Comparison of ENCODE assay signal across 30 mouse cellular contexts in the genomic region with DNA sequence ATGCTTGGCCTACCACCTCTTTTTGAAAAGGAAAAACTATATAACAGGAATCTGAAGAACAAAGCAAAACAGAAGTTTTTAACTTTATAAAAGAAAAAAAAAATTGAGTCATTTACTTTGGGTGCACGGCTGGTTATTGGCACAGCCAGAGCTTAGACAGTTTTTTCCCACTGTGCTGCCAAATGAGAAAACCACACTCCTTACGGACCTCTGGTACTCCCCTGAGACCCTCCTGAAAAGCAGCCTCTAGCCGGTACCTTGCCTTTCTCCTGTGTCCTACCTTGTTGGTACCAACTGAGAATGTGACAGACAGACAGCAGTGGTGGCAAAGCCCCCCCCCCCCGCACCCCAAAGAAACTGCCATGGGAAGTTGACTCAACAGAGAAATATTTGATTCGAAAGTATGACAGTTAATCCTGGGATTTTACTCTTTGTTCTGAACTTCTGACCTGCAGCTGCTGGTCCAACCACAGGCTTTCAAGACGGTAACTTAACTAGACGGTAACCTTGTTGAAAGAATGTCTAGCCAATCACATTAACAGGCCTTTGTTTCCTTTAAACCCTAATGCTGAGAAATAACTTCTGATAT. TPM values are rescaled to one million over a fixed set of nuclear protein-coding genes. Genes with fewer than 3 reads are reported as not detected.
A peak's percentile ranks its signal among the peaks of the same experiment; 100 is the strongest.
DNase-seq lines count a peak whose midpoint lies in the region; ATAC-seq and TF ChIP-seq lines count a peak whose summit lies in the region.
"Had no signal": no experiment of that assay in that cellular context is flagged by ENCODE, and none has a peak within 500 bp of the region (broad histone marks: within the 10 kb centered on the region; RNA-seq: fewer than 3 reads in every experiment).

No protein-coding gene starts in this region.

- no peak for TF ChIP-seq CTCF in kidney, adult 2 months (conservative IDR thresholded peaks at IDR 0.05; ENCODE audit: insufficient read depth, insufficient read length, low read depth, low read length)
- TF ChIP-seq CTCF in C2C12 (IDR thresholded peaks at IDR 0.05; ENCODE audit: control insufficient read depth, insufficient read depth, insufficient read length) (no peak), Patski (IDR thresholded peaks at IDR 0.05) (no peak)

- H3K79me3 ChIP-seq in C2C12 (ENCODE audit: low read depth): no peaks in the 10 kb centered on the region

- no peak overlapping the region for H3K4me3 ChIP-seq in kidney, adult 2 months (ENCODE audit: insufficient read depth, low read depth, low read length)
- H3K4me3 ChIP-seq in kidney, embryonic 14.5 days (ENCODE audit: low read length): no peak overlapping the region
- H3K4me3 ChIP-seq in C2C12 (ENCODE audit: insufficient read depth, poor library complexity, severe bottlenecking): no peak overlapping the region
- no peak overlapping the region for H3K4me3 ChIP-seq in myocyte
- H3K4me3 ChIP-seq in intestine, embryonic 15.5 days (replicated peaks): no peak overlapping the region
- H3K4me3 ChIP-seq: embryonic facial prominence, embryonic 15.5 days; heart, embryonic 15.5 days; limb, embryonic 12.5 days; neural tube, embryonic 15.5 days had no signal

- no peaks in the 10 kb centered on the region for H3K27me3 ChIP-seq in kidney, adult 2 months (replicated peaks; ENCODE audit: control insufficient read depth, insufficient read depth, low read length)
- no peaks in the 10 kb centered on the region for H3K27me3 ChIP-seq in kidney, embryonic 14.5 days (ENCODE audit: control insufficient read depth, insufficient read depth, low read length)
- H3K27me3 ChIP-seq in C2C12 (ENCODE audit: control insufficient read depth, insufficient read depth, insufficient read length) (no peaks in the 10 kb centered on the region), Patski (no peaks in the 10 kb centered on the region), myocyte (ENCODE audit: control insufficient read depth, insufficient read depth, insufficient read length) (no peaks in the 10 kb centered on the region)
- H3K27me3 ChIP-seq in intestine, embryonic 15.5 days (replicated peaks): no peaks in the 10 kb centered on the region
- H3K27me3 ChIP-seq: embryonic facial prominence, embryonic 15.5 days; heart, embryonic 15.5 days; limb, embryonic 12.5 days; neural tube, embryonic 15.5 days had no signal

- H3K9me3 ChIP-seq in kidney, embryonic 14.5 days (ENCODE audit: control insufficient read depth, low read length): no peaks in the 10 kb centered on the region
- H3K9me3 ChIP-seq in intestine, embryonic 15.5 days: no peaks in the 10 kb centered on the region
- H3K9me3 ChIP-seq: embryonic facial prominence, embryonic 15.5 days; heart, embryonic 15.5 days; neural tube, embryonic 15.5 days had no signal

- ATAC-seq in kidney, embryonic 14.5 days (ENCODE audit: low FRiP score, low TSS enrichment): no peak
- peak; percentile 31 for ATAC-seq in Patski
- no peak for ATAC-seq in intestine, embryonic 15.5 days
- ATAC-seq: activated CD4-positive, CD25-positive, alpha-beta regulatory T cell, adult 4 months; forebrain, embryonic 14.5 days; hindbrain, postnatal 0 days; intestine, embryonic 16.5 days had no signal

- DNase-seq in kidney, adult 2 months: peak; percentile 26
- DNase-seq in Patski (ENCODE audit: low read depth, low spot score): peak; percentile 86
- DNase-seq in embryo, embryonic 9.5 days (ENCODE audit: extremely low spot score): no peak
- DNase-seq: adrenal gland, postnatal 10 days; cerebellum, adult 11-12 months; cerebellum, adult 9-11 months; embryo, embryonic 11 days; gastrocnemius, postnatal 36 days; kidney, adult 9 months; kidney, postnatal 14 days; layer of hippocampus, adult 9-11 months; lung, adult 18-20 months; lung, postnatal 14 days; midbrain, embryonic 14.5 days; retina, postnatal 1 day; right cerebral cortex, postnatal 14 days; thymus, postnatal 4 days had no signal

- H3K4me2 ChIP-seq in kidney, embryonic 14.5 days (replicated peaks; ENCODE audit: low read depth, low read length): no peak overlapping the region
- H3K4me2 ChIP-seq in myocyte (ENCODE audit: low read depth): peak overlapping the region; percentile 44
- H3K4me2 ChIP-seq in intestine, embryonic 15.5 days (replicated peaks): no peak overlapping the region
- H3K4me2 ChIP-seq: embryonic facial prominence, embryonic 15.5 days; heart, embryonic 15.5 days; limb, embryonic 12.5 days; liver, embryonic 11.5 days; neural tube, embryonic 15.5 days had no signal

- H3ac ChIP-seq in C2C12 (ENCODE audit: control insufficient read depth, insufficient read length, low read depth) (no peak overlapping the region), myocyte (ENCODE audit: control insufficient read depth, insufficient read length) (no peak overlapping the region)

- no peak for TF ChIP-seq POLR2A in kidney, adult 2 months (IDR thresholded peaks at IDR 0.05; ENCODE audit: low read depth, low read length)
- no peak for TF ChIP-seq POLR2A in myocyte (IDR thresholded peaks at IDR 0.05; ENCODE audit: insufficient read length, low read depth)

- POLR2A ChIA-PET in Patski (lab: Charles Lee): interaction anchor here (0.6 to 1.4 kb wide), 4 partner anchors 52 to 359 kb away, joined by 3 to 5 read pairs (median 4); no protein-coding TSS in a partner anchor

- H3K27ac ChIP-seq in kidney, adult 2 months (ENCODE audit: insufficient read depth, low read depth, low read length): no peak overlapping the region
- no peak overlapping the region for H3K27ac ChIP-seq in kidney, embryonic 14.5 days (ENCODE audit: low read depth, low read length)
- H3K27ac ChIP-seq in intestine, embryonic 15.5 days: no peak overlapping the region
- H3K27ac ChIP-seq: embryonic facial prominence, embryonic 15.5 days; heart, embryonic 15.5 days; hindbrain, postnatal 0 days; limb, embryonic 12.5 days; neural tube, embryonic 15.5 days had no signal

- no peaks in the 10 kb centered on the region for H3K79me2 ChIP-seq in C2C12 (ENCODE audit: control insufficient read depth, insufficient read depth)
- no peaks in the 10 kb centered on the region for H3K79me2 ChIP-seq in myocyte (ENCODE audit: control insufficient read depth, insufficient read depth)

- CTCF ChIA-PET in Patski (lab: Charles Lee): interaction anchor here (0.6 to 2.1 kb wide), 5 partner anchors 9 to 138 kb away, joined by 3 to 5 read pairs (median 3); no protein-coding TSS in a partner anchor

- in situ Hi-C loops in Patski (cut with MboI; ENCODE audit: low pct_unique_long_range_greater_than_20kb): no loop called here

- WGBS in kidney, adult 2 months: 57% methylated on average over 7 of the region's 7 CpGs
- WGBS in kidney, embryonic 14.5 days: 76% methylated on average over 7 of the region's 7 CpGs
- 72% methylated on average over 7 of the region's 7 CpGs for WGBS in intestine, embryonic 15.5 days

- H3K9ac ChIP-seq in kidney, embryonic 14.5 days (ENCODE audit: low read depth, low read length): no peak overlapping the region
- no peak overlapping the region for H3K9ac ChIP-seq in intestine, embryonic 15.5 days
- H3K9ac ChIP-seq: embryonic facial prominence, embryonic 15.5 days; heart, embryonic 15.5 days; limb, embryonic 12.5 days; neural tube, embryonic 15.5 days had no signal

- peaks cover 12% of the 10 kb centered on the region for H3K4me1 ChIP-seq in kidney, adult 2 months (ENCODE audit: control insufficient read depth, insufficient read depth, low read length)
- 0 out of 2 replicates have a peak, but pooled peaks cover 3% of the 10 kb centered on the region for H3K4me1 ChIP-seq in kidney, embryonic 14.5 days (ENCODE audit: control insufficient read depth, insufficient read depth, low read length)
- H3K4me1 ChIP-seq in intestine, embryonic 15.5 days (replicated peaks): no peaks in the 10 kb centered on the region
- H3K4me1 ChIP-seq: neural tube, embryonic 15.5 days had no signal

- H3K36me3 ChIP-seq in kidney, adult 2 months (ENCODE audit: control insufficient read depth, insufficient read depth, low read length): no peaks in the 10 kb centered on the region
- no peaks in the 10 kb centered on the region for H3K36me3 ChIP-seq in kidney, embryonic 14.5 days (ENCODE audit: control insufficient read depth, insufficient read depth, low read length)
- no peaks in the 10 kb centered on the region for H3K36me3 ChIP-seq in C2C12 (ENCODE audit: control insufficient read depth, insufficient read depth)
- H3K36me3 ChIP-seq in myocyte (ENCODE audit: control insufficient read depth, insufficient read depth): no peaks in the 10 kb centered on the region
- no peaks in the 10 kb centered on the region for H3K36me3 ChIP-seq in intestine, embryonic 15.5 days
- H3K36me3 ChIP-seq: embryonic facial prominence, embryonic 15.5 days; heart, embryonic 15.5 days; limb, embryonic 12.5 days; neural tube, embryonic 15.5 days had no signal

TF ChIP-seq in C2C12, 6 proteins besides CTCF, POLR2A, EP300 and RAD21:
- TF ChIP-seq FOSL1 (IDR thresholded peaks at IDR 0.05; ENCODE audit: insufficient read depth, low read length, poor library complexity, severe bottlenecking) (peak; percentile 25), CEBPB (IDR thresholded peaks at IDR 0.05; ENCODE audit: low read depth) (no peak), MAX (IDR thresholded peaks at IDR 0.05) (no peak), MYOG (IDR thresholded peaks at IDR 0.05; ENCODE audit: control insufficient read depth, extremely low read depth, insufficient read length) (no peak), MYOD1 (IDR thresholded peaks at IDR 0.05; ENCODE audit: control insufficient read depth, insufficient read length, low read depth) (peak; percentile 60)

TF ChIP-seq in myocyte, 11 proteins besides CTCF, POLR2A, EP300 and RAD21:
- TF ChIP-seq TCF3 (IDR thresholded peaks at IDR 0.05; ENCODE audit: insufficient read length, low read depth) (no peak), TCF12 (IDR thresholded peaks at IDR 0.05; ENCODE audit: insufficient read depth, poor library complexity, severe bottlenecking) (peak; percentile 25), MYOD1 (IDR thresholded peaks at IDR 0.05; ENCODE audit: control insufficient read depth in 1 of 3, insufficient read length in 2 of 3, low read depth in 2 of 3) (peak in 2 of 3 experiments; percentile 10 to 23)

RNA-seq across cellular contexts. Expression of gene Cnn3, which starts 50.7 kb away (rescaled TPM):
- 253 and 268 TPM in 2 replicates for polyA plus RNA-seq in kidney, adult 2 months (2012; rRNA removed)
- polyA plus RNA-seq in kidney, embryonic 14.5 days (2014; fragmentation: Nextera tagmentation; extraction: Ambion mirVana): 570 and 666 TPM in 2 replicates
- 362 TPM for polyA plus RNA-seq in C2C12 (2012; fragmentation: generic; extraction: Trizol)
- polyA plus RNA-seq in Patski (2021): 770 TPM
- 589 TPM for polyA plus RNA-seq in myocyte (2012; fragmentation: generic; extraction: Trizol)
- polyA plus RNA-seq in intestine, embryonic 15.5 days (2015; fragmentation: Nextera tagmentation; extraction: Ambion mirVana): 414 and 470 TPM in 2 replicates
